Mouse (Mus musculus) heart, postnatal 25 days (tissue): Measurements from ENCODE around the gene Frmd4b. TPM values are rescaled to one million over a fixed set of nuclear protein-coding genes. Genes with fewer than 3 reads are reported as not detected.
"Not testable (repeated sequence)": the region's sequence is repeated elsewhere in the genome, so short reads cannot be mapped to it uniquely, and the experiment has no call there.

ENCODE experiments used
- DNase-seq: peaks from one replicate; pipeline ENCODE4 v3.0.0; 2022; ENCODE audit warnings: low spot score
- intact Hi-C: fragments of 180-260 bp; cut with DNase I; formaldehyde crosslinking; loops from one replicate; pipeline ENCODE4 v1.15.1; 2025
- total RNA-seq, 2 experiments: library from RNA; stranded (reverse); gene quantifications; 2 replicates each; pipeline ENCODE4 v1.2.3; 2021

Gene Frmd4b
- total RNA-seq, 2 experiments from 2014 or later, result 14.4 to 19.8 TPM

DNA sequence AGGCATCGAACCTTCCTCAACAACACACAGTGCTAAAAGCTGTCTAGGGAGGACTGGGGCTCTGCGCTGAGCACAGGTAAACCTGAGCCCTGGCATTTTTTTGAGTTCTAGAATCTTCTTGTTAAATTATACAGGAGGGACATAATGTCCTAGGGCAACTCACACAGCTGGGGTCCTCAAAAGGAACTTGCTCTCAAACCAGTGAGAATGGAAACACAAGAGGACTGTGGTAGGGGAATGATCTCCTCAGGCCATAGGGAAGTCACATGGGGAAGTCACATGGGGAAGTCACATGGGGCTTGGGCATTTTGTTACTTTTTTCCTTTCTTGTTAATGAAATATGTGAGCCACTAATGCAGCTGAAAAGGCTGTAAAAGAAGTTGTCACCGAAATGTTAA, 220.4 kb downstream of the Frmd4b start:
- intact Hi-C loops, result no loop called here

DNA sequence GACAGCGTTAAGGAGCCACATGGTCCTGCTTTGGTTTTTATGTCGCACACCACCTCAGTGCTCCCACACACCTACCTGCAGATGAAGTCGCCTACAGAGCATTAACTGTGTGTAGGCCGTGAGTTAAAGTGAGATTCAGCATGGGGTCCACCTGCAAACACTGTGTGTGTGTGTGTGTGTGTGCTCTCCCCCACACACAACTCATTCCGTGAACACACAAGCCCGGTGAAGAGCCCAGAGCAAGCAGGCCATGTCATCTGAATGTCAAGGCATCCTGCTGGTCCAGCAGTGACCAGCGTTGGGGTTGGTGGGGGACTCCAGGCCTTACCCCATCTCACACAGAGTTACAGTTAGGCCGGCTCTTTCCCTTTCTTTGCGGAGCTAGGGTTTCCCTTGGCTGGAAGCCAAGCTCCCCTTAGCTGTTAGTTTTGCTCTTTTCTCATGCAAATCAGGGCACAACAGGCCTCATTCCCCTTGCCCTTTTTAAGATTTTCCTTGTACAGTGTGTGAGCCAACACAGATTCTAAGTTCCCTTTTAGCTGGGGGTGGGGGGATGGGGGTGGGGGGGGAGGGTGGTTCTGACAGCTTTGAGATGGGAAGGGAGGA, 220.9 kb downstream of the Frmd4b start:
- intact Hi-C loops, result no loop called here
- no peak for DNase-seq

More for the DNA sequence above, 220.4 kb downstream of the Frmd4b start:
- DNase-seq, result no peak

- DNase-seq, result no peak
- intact Hi-C loops, result no loop called here
Observed at GRCm38 (mm10) chr6:97395477-97396350, 221.6 kb downstream of the Frmd4b start.

DNA sequence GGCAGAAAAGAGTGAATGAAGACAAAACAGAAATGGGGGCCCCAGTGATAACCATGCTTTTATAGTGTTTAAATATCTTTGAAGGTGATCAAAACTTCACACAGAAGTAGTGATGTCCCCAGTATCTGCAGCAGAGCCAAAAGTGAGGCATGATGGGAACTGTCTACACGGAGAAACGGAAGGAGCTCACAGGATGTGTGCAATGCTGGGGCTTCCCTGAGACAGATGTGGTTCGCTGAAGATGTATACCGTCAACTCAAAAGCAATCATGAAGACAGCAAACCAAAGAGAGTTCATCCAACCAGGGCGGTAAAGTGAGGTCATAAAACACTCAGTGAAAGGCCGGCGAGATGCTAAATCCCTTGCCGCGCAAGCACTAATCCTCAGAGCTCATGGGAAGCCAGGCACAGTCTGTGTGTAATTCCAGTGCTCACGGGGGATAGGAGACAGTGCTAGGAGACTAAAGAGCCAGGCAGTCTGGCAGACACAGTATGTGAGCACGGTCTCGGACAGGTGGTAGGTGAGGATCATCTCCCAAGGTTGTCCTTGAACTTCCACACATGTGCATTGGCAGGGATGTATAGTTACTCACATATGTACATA, 222.8 kb downstream of the Frmd4b start:
- DNase-seq, result no peak
- intact Hi-C loops, result no loop called here

GRCm38 (mm10) chr6:97392912-97393311, 224.4 kb downstream of the Frmd4b start:
- intact Hi-C loops, result no loop called here
- no peak for DNase-seq

DNA sequence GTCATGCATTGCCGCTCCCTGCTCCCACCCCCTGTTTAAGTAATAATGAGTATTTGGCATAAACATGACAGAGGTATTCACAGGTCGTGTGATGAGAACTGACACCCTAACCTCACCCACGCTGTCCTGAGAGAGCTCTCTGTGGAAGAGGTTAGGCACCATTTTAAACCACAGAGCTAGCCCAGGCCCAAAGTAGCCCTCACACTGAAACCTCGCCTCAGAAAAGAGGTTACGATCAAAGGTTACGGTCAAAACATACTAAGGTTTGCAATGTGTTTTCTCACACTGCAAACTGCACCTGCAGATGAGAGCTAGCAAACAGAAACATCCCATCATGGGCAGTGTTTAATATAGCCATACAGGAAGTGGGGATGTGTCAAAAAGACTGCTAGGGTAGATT, 230.0 kb downstream of the Frmd4b start:
- intact Hi-C loops, result no loop called here
- no peak for DNase-seq

- intact Hi-C loops, result no loop called here
- no peak for DNase-seq
Observed at GRCm38 (mm10) chr6:97384918-97385317, 232.4 kb downstream of the Frmd4b start.

DNA sequence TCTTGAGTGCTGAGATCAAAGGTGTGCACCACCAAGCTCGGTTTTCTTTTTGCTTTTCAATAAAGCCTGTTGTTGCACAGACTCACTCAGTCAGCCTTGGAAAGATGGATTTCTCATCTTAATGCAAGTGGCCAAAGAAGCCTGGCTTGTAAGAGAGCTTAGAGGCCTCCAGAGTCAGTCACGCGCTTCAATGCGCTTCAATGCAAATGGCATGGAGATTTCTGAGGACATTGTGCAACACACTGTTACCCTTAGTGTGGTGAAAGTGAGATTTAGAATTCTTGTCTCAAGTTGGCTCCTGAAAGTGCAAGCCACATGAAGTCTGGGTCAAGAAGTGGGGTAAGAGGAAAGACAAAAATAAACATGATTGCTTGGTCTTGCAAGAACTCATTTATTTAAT, 236.1 kb downstream of the Frmd4b start:
- intact Hi-C loops, result no loop called here
- DNase-seq, result no peak

DNA sequence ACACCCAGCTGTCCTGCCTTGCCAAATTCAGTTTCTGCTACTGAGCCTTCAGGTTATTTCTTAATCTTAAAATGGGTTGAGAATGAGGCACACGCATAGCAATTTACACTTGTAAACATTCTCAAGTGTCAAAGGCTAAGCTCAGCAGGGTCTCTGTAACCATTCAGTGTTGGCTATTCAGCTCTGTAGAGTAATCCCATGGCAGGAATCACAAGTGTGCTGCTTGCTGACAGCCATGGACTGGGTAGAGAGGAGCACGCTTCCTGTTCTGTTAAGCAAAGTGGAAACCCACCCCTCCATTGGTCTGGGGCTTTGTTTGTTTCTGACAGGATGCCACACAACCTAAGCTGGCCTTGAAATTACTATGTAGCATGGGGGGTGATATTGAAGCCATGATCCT, 246.4 kb downstream of the Frmd4b start:
- no peak for DNase-seq
- intact Hi-C loops, result no loop called here

DNA sequence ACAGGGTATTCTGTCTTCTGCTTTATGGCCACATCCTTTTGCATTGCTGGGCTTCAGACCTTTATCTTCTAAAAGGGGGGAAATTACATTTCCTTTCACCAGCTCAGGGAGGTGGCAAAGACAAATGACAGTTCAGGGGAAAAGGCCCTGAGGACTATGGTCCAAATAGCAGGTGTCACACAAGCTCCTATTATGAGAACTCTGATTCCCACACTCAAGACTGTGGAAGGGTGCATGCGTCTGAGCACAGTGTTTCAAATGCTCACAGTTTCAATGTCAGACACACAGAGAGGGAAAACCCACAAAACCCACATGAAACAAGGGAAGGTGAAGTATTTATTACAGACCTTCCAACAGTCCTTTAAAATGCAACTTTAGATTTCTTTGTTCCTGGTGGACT, 246.9 kb downstream of the Frmd4b start:
- intact Hi-C loops, result no loop called here
- no peak for DNase-seq

DNA sequence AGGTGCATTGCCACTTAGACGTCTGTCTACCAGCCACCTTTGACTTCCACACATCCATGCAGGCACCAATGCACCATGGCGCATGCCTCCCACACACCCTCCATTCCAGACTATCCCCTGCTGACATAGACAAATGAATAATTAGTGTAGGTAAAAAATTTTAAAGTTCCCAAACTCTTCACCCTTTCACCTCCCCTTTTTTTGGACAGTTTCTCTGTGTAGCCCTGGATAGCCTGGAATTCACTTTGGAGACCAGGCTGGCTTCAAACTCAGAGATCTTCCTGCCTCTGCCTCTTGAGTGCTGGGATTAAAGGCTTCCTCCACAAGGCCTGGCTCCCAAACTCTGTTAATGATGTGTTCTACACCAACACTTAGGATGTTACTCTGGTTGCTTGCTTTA, 253.5 kb downstream of the Frmd4b start:
- no peak for DNase-seq
- intact Hi-C loops, result no loop called here

DNA sequence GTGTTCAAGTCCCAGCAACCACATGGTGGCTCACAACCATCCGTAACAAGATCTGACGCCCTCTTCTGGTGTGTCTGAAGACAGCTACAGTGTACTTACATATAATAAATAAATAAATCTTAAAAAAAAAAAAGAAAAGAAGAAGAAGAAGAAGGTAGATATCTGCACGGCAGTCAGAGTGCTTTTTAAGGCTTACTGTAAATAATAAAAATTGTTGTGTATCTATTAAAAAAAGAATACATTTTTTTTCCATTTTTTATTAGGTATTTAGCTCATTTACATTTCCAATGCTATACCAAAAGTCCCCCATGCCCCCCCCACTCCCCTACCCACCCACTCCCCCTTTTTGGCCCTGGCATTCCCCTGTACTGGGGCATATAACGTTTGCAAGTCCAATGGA, 259.7 kb downstream of the Frmd4b start:
- intact Hi-C loops, result not testable (repeated sequence)

DNA sequence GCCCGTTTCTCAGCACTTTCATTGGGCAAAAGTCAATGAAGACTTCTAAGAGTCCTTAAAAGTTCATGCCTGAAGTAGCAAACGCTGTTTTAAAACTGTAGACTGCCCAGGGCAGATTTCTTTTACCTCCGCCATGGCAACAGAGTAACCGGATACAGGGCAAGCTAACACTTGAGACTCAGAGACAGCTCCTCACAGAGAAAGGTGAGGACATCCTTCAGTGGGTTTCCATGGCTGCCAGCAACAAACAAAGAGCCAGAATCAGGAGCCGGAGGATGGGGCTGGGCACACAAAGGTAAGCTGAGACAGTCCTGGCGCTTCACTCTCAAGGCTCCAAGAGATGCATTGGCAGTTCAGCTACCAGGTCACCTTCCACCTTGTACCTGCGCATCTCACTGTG, 260.7 kb downstream of the Frmd4b start:
- intact Hi-C loops, result no loop called here
- DNase-seq, result no peak

More for the DNA sequence above, 259.7 kb downstream of the Frmd4b start:
- not testable (repeated sequence) for DNase-seq

- intact Hi-C loops, result no loop called here
- no peak for DNase-seq
Observed at GRCm38 (mm10) chr6:97355141-97355540, 262.2 kb downstream of the Frmd4b start.

GRCm38 (mm10) chr6:97353933-97354332, 263.4 kb downstream of the Frmd4b start:
- intact Hi-C loops, result no loop called here
- no peak for DNase-seq

GRCm38 (mm10) chr6:97353371-97353770, 264.0 kb downstream of the Frmd4b start:
- intact Hi-C loops, result no loop called here
- DNase-seq, result no peak

DNA sequence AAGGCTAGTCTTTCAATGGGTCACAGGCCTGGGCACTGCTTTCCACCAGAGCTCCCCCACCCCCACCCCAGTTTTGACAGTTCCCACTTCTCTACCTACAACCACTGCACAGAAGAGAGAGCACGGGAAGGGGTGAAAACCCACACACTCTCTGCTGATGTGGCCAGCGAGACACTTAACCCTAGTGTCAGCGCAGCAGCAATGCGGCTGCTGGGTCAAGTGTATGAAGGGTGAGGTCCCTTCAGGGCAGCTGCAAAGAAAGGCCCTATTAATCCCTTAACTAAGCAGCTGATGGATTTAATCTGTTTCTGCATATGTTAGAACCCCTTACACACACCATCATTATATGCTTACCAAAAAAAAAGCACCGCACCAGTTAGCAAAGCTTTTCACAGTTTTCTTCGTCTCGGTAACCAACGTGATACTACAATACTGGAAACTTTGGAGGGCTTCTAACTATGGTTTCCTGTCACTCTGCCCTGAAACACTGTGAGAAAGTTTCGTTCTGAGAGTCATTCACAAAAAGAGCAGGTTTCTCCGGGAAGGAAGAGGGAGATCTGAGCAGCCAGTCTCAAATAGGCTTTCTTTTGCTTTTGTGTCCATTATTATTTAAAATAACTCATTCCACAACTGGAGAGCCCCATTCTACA, 264.7 kb downstream of the Frmd4b start:
- intact Hi-C loops, result no loop called here
- DNase-seq, result no peak

- DNase-seq, result no peak
- intact Hi-C loops, result loop anchor here (5.0 kb wide), 2 partner anchors 37 to 67 kb away; no protein-coding TSS in a partner anchor
Observed at GRCm38 (mm10) chr6:97349355-97350138, 267.8 kb downstream of the Frmd4b start.

DNA sequence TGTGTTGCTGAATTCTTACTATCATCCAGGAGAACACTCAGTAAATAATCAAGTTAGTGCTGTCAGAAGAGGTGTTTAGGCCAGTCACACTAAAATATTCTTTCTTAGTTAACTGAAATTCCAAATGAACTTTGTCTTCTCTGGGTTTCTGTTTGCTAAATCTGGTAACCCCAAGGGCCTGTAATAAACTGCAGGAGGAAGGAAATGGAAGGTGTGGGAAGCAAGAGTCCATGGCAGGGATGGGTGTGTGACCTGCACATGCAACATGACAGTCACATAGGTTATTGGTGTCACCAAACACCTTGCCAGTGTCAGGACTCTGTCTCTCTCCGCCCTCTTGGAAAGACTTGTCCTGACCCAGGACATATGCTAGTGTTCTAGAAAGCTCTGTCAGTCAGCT, 270.4 kb downstream of the Frmd4b start:
- no peak for DNase-seq
- intact Hi-C loops, result loop anchor here (5.0 kb wide), 2 partner anchors 35 to 65 kb away; no protein-coding TSS in a partner anchor

- intact Hi-C loops, result loop anchor here (5.0 kb wide), 2 partner anchors 34 to 64 kb away; no protein-coding TSS in a partner anchor
- DNase-seq, result no peak
Observed at GRCm38 (mm10) chr6:97346527-97346926, 270.8 kb downstream of the Frmd4b start.
